Mouse (Mus musculus) neural tube, embryonic 13.5 days (tissue): ENCODE measurements around the gene Phactr1. TPM values are rescaled to one million over a fixed set of nuclear protein-coding genes. Genes with fewer than 3 reads are reported as not detected.

Experiments used
- ATAC-seq: fragments of 200-750 bp; cut with Nextera tagmentation; 2 replicates; pipeline ENCODE4 v1.8.0; 2017; ENCODE audit warnings: low read depth, mild to moderate bottlenecking, moderate TSS enrichment, moderate library complexity
- H3K27ac ChIP-seq: fragments of 300-500 bp; sonication (generic); replicated peaks from 2 replicates; pipeline ENCODE4 v1.5.1; 2015; ENCODE audit warnings: moderate library complexity, mild to moderate bottlenecking, inconsistent platforms
- H3K27me3 ChIP-seq: fragments of 300-500 bp; sonication (generic); 2 replicates; pipeline ENCODE4 v1.6.1; 2015; ENCODE audit warnings: mild to moderate bottlenecking, inconsistent platforms
- H3K36me3 ChIP-seq: fragments of 300-500 bp; sonication (generic); 2 replicates; pipeline ENCODE4 v1.6.1; 2015; ENCODE audit warnings: mild to moderate bottlenecking, inconsistent platforms
- H3K4me1 ChIP-seq: fragments of 300-500 bp; sonication (generic); replicated peaks from 2 replicates; pipeline ENCODE4 v1.6.1; 2015; ENCODE audit warnings: inconsistent platforms
- H3K4me2 ChIP-seq: fragments of 300-500 bp; sonication (generic); 2 replicates; pipeline ENCODE4 v1.6.1; 2015; ENCODE audit warnings: inconsistent platforms, mild to moderate bottlenecking, moderate library complexity
- H3K4me3 ChIP-seq: fragments of 300-500 bp; sonication (generic); 2 replicates; pipeline ENCODE4 v1.5.1; 2015; ENCODE audit warnings: mild to moderate bottlenecking, inconsistent platforms
- H3K9ac ChIP-seq: fragments of 300-500 bp; sonication (generic); 2 replicates; pipeline ENCODE4 v1.6.1; 2015; ENCODE audit warnings: moderate library complexity, mild to moderate bottlenecking, inconsistent platforms
- H3K9me3 ChIP-seq: fragments of 300-500 bp; sonication (generic); 2 replicates; pipeline ENCODE4 v1.6.1; 2016; ENCODE audit warnings: inconsistent platforms
- WGBS: fragments of 180-500 bp; shearing (Covaris S2); methylation state at CpG from one replicate; pipeline ENCODE4 v1.1.7; 2015; 5-methylcytosine and 5-hydroxymethylcytosine counted together
- polyA plus RNA-seq: library from polyadenylated mRNA; unstranded; fragments of >200 nt; fragmentation: Nextera tagmentation; extraction: Ambion mirVana; gene quantifications from 2 replicates; pipeline ENCODE4 v1.2.1, GENCODE M21; 2015

The Phactr1 gene
- polyA plus RNA-seq, 1 experiment from 2014 or later = 50.3 TPM

- Histone ChIP-seq H3K27ac (no peak overlapping the region), H3K36me3 (0 out of 2 replicates have a peak, but pooled peaks cover 2% of the 10 kb centered on the region), H3K4me2 (no peak overlapping the region), H3K27me3 (no peaks in the 10 kb centered on the region), H3K9ac (no peak overlapping the region), H3K4me1 (0 out of 2 replicates have a peak, but pooled peaks cover 3% of the 10 kb centered on the region), H3K9me3 (no peaks in the 10 kb centered on the region), H3K4me3 (no peak overlapping the region)
- WGBS = 57% methylated on average over 4 of the region's 4 CpGs
- ATAC-seq = no peak
Measured at GRCm38 (mm10) chr13:43063355-43063754, 382.9 kb downstream of the Phactr1 start.

- no peaks in the 10 kb centered on the region for H3K27me3 ChIP-seq
- no peak overlapping the region for H3K9ac ChIP-seq
- WGBS = 86% methylated on average over 8 of the region's 8 CpGs
- H3K9me3 ChIP-seq = no peaks in the 10 kb centered on the region
- H3K4me3 ChIP-seq = no peak overlapping the region
- 0 out of 2 replicates have a peak, but pooled peaks cover 3% of the 10 kb centered on the region for H3K4me1 ChIP-seq
- H3K4me2 ChIP-seq = no peak overlapping the region
- ATAC-seq = no peak
- no peaks in the 10 kb centered on the region for H3K36me3 ChIP-seq
- H3K27ac ChIP-seq = no peak overlapping the region
Measured at GRCm38 (mm10) chr13:43068716-43069265, 388.4 kb downstream of the Phactr1 start.

GRCm38 (mm10) chr13:43070496-43070895 lies 390.1 kb downstream of the Phactr1 start:
- 78% methylated on average over 4 of the region's 4 CpGs for WGBS
- H3K27me3 ChIP-seq = no peaks in the 10 kb centered on the region

GRCm38 (mm10) chr13:43070971-43071370 lies 390.5 kb downstream of the Phactr1 start:
- Histone ChIP-seq H3K27me3 (no peaks in the 10 kb centered on the region), H3K9ac (no peak overlapping the region), H3K9me3 (no peaks in the 10 kb centered on the region), H3K4me1 (0 out of 2 replicates have a peak, but pooled peaks cover 3% of the 10 kb centered on the region), H3K27ac (no peak overlapping the region), H3K36me3 (no peaks in the 10 kb centered on the region), H3K4me2 (no peak overlapping the region), H3K4me3 (no peak overlapping the region)
- 92% methylated on average over 2 of the region's 2 CpGs for WGBS
- ATAC-seq = no peak

More at GRCm38 (mm10) chr13:43070496-43070895, 390.1 kb downstream of the Phactr1 start:
- Histone ChIP-seq H3K9ac (no peak overlapping the region), H3K36me3 (no peaks in the 10 kb centered on the region), H3K4me2 (no peak overlapping the region), H3K4me1 (0 out of 2 replicates have a peak, but pooled peaks cover 3% of the 10 kb centered on the region), H3K9me3 (no peaks in the 10 kb centered on the region), H3K4me3 (no peak overlapping the region), H3K27ac (no peak overlapping the region)
- no peak for ATAC-seq

- Histone ChIP-seq H3K36me3 (peaks cover 17% of the 10 kb centered on the region), H3K27ac (no peak overlapping the region), H3K27me3 (no peaks in the 10 kb centered on the region), H3K9me3 (no peaks in the 10 kb centered on the region), H3K4me2 (no peak overlapping the region), H3K9ac (no peak overlapping the region), H3K4me3 (no peak overlapping the region), H3K4me1 (no peaks in the 10 kb centered on the region)
- no peak for ATAC-seq
- 86% methylated on average over 6 of the region's 6 CpGs for WGBS
Measured at GRCm38 (mm10) chr13:43075456-43075855, 395.0 kb downstream of the Phactr1 start.

- WGBS = 91% methylated on average over 9 of the region's 9 CpGs
- Histone ChIP-seq H3K9ac (no peak overlapping the region), H3K36me3 (peaks cover 17% of the 10 kb centered on the region)
Measured at GRCm38 (mm10) chr13:43077485-43077884, 397.1 kb downstream of the Phactr1 start.

GRCm38 (mm10) chr13:43085226-43085625 lies 404.8 kb downstream of the Phactr1 start:
- 77% methylated on average over 7 of the region's 7 CpGs for WGBS
- peaks cover 2% of the 10 kb centered on the region; the same call in 1 of the 2 replicates for H3K4me1 ChIP-seq
- ATAC-seq = no peak
- no peaks in the 10 kb centered on the region for H3K9me3 ChIP-seq
- H3K9ac ChIP-seq = no peak overlapping the region
- no peak overlapping the region for H3K27ac ChIP-seq
- no peak overlapping the region for H3K4me2 ChIP-seq
- no peaks in the 10 kb centered on the region for H3K27me3 ChIP-seq
- no peaks in the 10 kb centered on the region for H3K36me3 ChIP-seq
- H3K4me3 ChIP-seq = no peak overlapping the region

More at GRCm38 (mm10) chr13:43077485-43077884, 397.1 kb downstream of the Phactr1 start:
- no peaks in the 10 kb centered on the region for H3K27me3 ChIP-seq
- no peaks in the 10 kb centered on the region for H3K4me1 ChIP-seq
- no peak overlapping the region for H3K4me3 ChIP-seq
- H3K27ac ChIP-seq = no peak overlapping the region
- H3K4me2 ChIP-seq = no peak overlapping the region
- H3K9me3 ChIP-seq = no peaks in the 10 kb centered on the region
- no peak for ATAC-seq

GRCm38 (mm10) chr13:43094365-43094764 lies 413.9 kb downstream of the Phactr1 start:
- H3K9me3 ChIP-seq = no peaks in the 10 kb centered on the region
- H3K9ac ChIP-seq = no peak overlapping the region
- H3K4me3 ChIP-seq = no peak overlapping the region
- 49% methylated on average over 7 of the region's 7 CpGs for WGBS
- peaks cover 21% of the 10 kb centered on the region; the same call in 1 of the 2 replicates for H3K36me3 ChIP-seq
- no peak overlapping the region for H3K27ac ChIP-seq
- no peak for ATAC-seq
- H3K4me2 ChIP-seq = no peak overlapping the region
- H3K4me1 ChIP-seq = peaks cover 8% of the 10 kb centered on the region; the same call in 1 of the 2 replicates
- H3K27me3 ChIP-seq = no peaks in the 10 kb centered on the region

- Histone ChIP-seq H3K4me1 (0 out of 2 replicates have a peak, but pooled peaks cover 5% of the 10 kb centered on the region), H3K4me2 (no peak overlapping the region), H3K4me3 (no peak overlapping the region), H3K9me3 (peaks cover 7% of the 10 kb centered on the region; the same call in 1 of the 2 replicates), H3K27ac (no peak overlapping the region), H3K36me3 (peaks cover 15% of the 10 kb centered on the region; the same call in 1 of the 2 replicates), H3K9ac (no peak overlapping the region), H3K27me3 (no peaks in the 10 kb centered on the region)
- WGBS = 88% methylated on average over 7 of the region's 7 CpGs
- no peak for ATAC-seq
Measured at GRCm38 (mm10) chr13:43102943-43103342, 422.5 kb downstream of the Phactr1 start.

GRCm38 (mm10) chr13:43104496-43104895 lies 424.1 kb downstream of the Phactr1 start:
- Histone ChIP-seq H3K4me1 (0 out of 2 replicates have a peak, but pooled peaks cover 5% of the 10 kb centered on the region), H3K4me3 (no peak overlapping the region), H3K27me3 (no peaks in the 10 kb centered on the region), H3K36me3 (0 out of 2 replicates have a peak, but pooled peaks cover 7% of the 10 kb centered on the region), H3K9ac (no peak overlapping the region), H3K9me3 (peaks cover 7% of the 10 kb centered on the region; the same call in 1 of the 2 replicates), H3K4me2 (no peak overlapping the region), H3K27ac (no peak overlapping the region)
- 98% methylated on average over 9 of the region's 9 CpGs for WGBS
- ATAC-seq = no peak

GRCm38 (mm10) chr13:43112280-43112679 lies 431.9 kb downstream of the Phactr1 start:
- no peaks in the 10 kb centered on the region for H3K27me3 ChIP-seq
- H3K9ac ChIP-seq = no peak overlapping the region
- H3K27ac ChIP-seq = no peak overlapping the region
- WGBS = 76% methylated on average over 7 of the region's 7 CpGs
- H3K4me2 ChIP-seq = no peak overlapping the region
- H3K9me3 ChIP-seq = no peaks in the 10 kb centered on the region; the same call in 1 of the 2 replicates
- no peak overlapping the region for H3K4me3 ChIP-seq
- no peak for ATAC-seq
- H3K4me1 ChIP-seq = 0 out of 2 replicates have a peak, but pooled peaks cover 5% of the 10 kb centered on the region
- H3K36me3 ChIP-seq = no peaks in the 10 kb centered on the region

- Histone ChIP-seq H3K27me3 (no peaks in the 10 kb centered on the region), H3K9me3 (no peaks in the 10 kb centered on the region; the same call in 1 of the 2 replicates), H3K4me1 (0 out of 2 replicates have a peak, but pooled peaks cover 5% of the 10 kb centered on the region), H3K27ac (no peak overlapping the region), H3K4me2 (no peak overlapping the region), H3K36me3 (no peaks in the 10 kb centered on the region), H3K9ac (no peak overlapping the region), H3K4me3 (no peak overlapping the region)
- WGBS = 86% methylated on average over 3 of the region's 3 CpGs
- no peak for ATAC-seq
Measured at GRCm38 (mm10) chr13:43112707-43113106, 432.3 kb downstream of the Phactr1 start.
